Mouse (Mus musculus): Measurements from ENCODE around the gene Elk3. TPM values are rescaled to one million over a fixed set of nuclear protein-coding genes. Genes with fewer than 3 reads are reported as not detected.
A peak's percentile ranks its signal among the peaks of the same experiment; 100 is the strongest.

Gene Elk3
- polyA plus RNA-seq, 1 experiment from 2014 or later, result 33.9 TPM

GRCm38 (mm10) chr10:93276349-93276763, 34.6 kb downstream of the Elk3 start:
- WGBS, result 20% methylated on average over 16 of the region's 16 CpGs
- no peak for ATAC-seq (ENCODE audit: insufficient number of reproducible peaks, insufficient read depth, low FRiP score, low TSS enrichment, low read depth)
- Histone ChIP-seq H3K27ac (peak overlapping the region; percentile 1; the same call in 1 of the 2 replicates), H3K4me3 (peak overlapping the region; percentile 8; the same call in 1 of the 2 replicates), H3K27me3 (no peaks in the 10 kb centered on the region), H3K9ac (0 out of 2 replicates have a peak overlapping the region, but pooled peaks have one; percentile 27), H3K4me2 (peak overlapping the region; percentile 33), H3K9me3 (no peaks in the 10 kb centered on the region), H3K4me1 (peaks cover 60% of the 10 kb centered on the region), H3K36me3 (peaks cover 39% of the 10 kb centered on the region)

GRCm38 (mm10) chr10:93275212-93276136, 35.5 kb downstream of the Elk3 start:
- H3K4me2 ChIP-seq, result no peak overlapping the region; the same call in 1 of the 2 replicates

GRCm38 (mm10) chr10:93274277-93274696, 36.6 kb downstream of the Elk3 start:
- H3K4me3 ChIP-seq, result no peak overlapping the region
- no peak for ATAC-seq (ENCODE audit: insufficient number of reproducible peaks, insufficient read depth, low FRiP score, low TSS enrichment, low read depth)
- WGBS, result 52% methylated on average over 2 of the region's 2 CpGs
- no peak overlapping the region for H3K4me2 ChIP-seq
- no peak overlapping the region for H3K9ac ChIP-seq
- peaks cover 19% of the 10 kb centered on the region for H3K36me3 ChIP-seq
- H3K27ac ChIP-seq, result peak overlapping the region; percentile 24; the same call in 1 of the 2 replicates
- no peaks in the 10 kb centered on the region for H3K27me3 ChIP-seq
- peaks cover 78% of the 10 kb centered on the region for H3K4me1 ChIP-seq
- no peaks in the 10 kb centered on the region for H3K9me3 ChIP-seq

More at GRCm38 (mm10) chr10:93275212-93276136, 35.5 kb downstream of the Elk3 start:
- no peak for ATAC-seq (ENCODE audit: insufficient number of reproducible peaks, insufficient read depth, low FRiP score, low TSS enrichment, low read depth)
- Histone ChIP-seq H3K9me3 (no peaks in the 10 kb centered on the region), H3K4me1 (peaks cover 66% of the 10 kb centered on the region), H3K27me3 (no peaks in the 10 kb centered on the region), H3K4me3 (no peak overlapping the region), H3K9ac (no peak overlapping the region), H3K27ac (0 out of 2 replicates have a peak overlapping the region, but pooled peaks have one; percentile 51), H3K36me3 (peaks cover 30% of the 10 kb centered on the region)
- WGBS, result 64% methylated on average over 25 of the region's 25 CpGs

- peaks cover 81% of the 10 kb centered on the region for H3K4me1 ChIP-seq
Measured at GRCm38 (mm10) chr10:93272986-93273982, 37.7 kb downstream of the Elk3 start.

GRCm38 (mm10) chr10:93271831-93272230, 39.1 kb downstream of the Elk3 start:
- H3K36me3 ChIP-seq, result peaks cover 14% of the 10 kb centered on the region; the same call in 1 of the 2 replicates
- H3K4me3 ChIP-seq, result no peak overlapping the region
- no peak overlapping the region for H3K4me2 ChIP-seq
- ATAC-seq (ENCODE audit: insufficient number of reproducible peaks, insufficient read depth, low FRiP score, low TSS enrichment, low read depth), result no peak
- peak overlapping the region; percentile 13; the same call in 1 of the 2 replicates for H3K27ac ChIP-seq
- H3K4me1 ChIP-seq, result peaks cover 72% of the 10 kb centered on the region
- no peaks in the 10 kb centered on the region for H3K9me3 ChIP-seq
- H3K27me3 ChIP-seq, result no peaks in the 10 kb centered on the region
- whole genome bisulfite sequencing, result 75% methylated on average over 7 of the region's 7 CpGs
- H3K9ac ChIP-seq, result no peak overlapping the region

More at GRCm38 (mm10) chr10:93272986-93273982, 37.7 kb downstream of the Elk3 start:
- Histone ChIP-seq H3K4me2 (no peak overlapping the region), H3K9ac (no peak overlapping the region), H3K4me3 (no peak overlapping the region), H3K27ac (peak overlapping the region; percentile 16; the same call in 1 of the 2 replicates), H3K27me3 (no peaks in the 10 kb centered on the region), H3K9me3 (no peaks in the 10 kb centered on the region), H3K36me3 (peaks cover 14% of the 10 kb centered on the region; the same call in 1 of the 2 replicates)
- WGBS, result 82% methylated on average over 14 of the region's 14 CpGs
- no peak for ATAC-seq (ENCODE audit: insufficient number of reproducible peaks, insufficient read depth, low FRiP score, low TSS enrichment, low read depth)

- peaks cover 18% of the 10 kb centered on the region for H3K36me3 ChIP-seq
Measured at GRCm38 (mm10) chr10:93270889-93271460, 40.0 kb downstream of the Elk3 start.

GRCm38 (mm10) chr10:93269744-93270143, 41.2 kb downstream of the Elk3 start:
- no peak overlapping the region for H3K4me2 ChIP-seq
- ATAC-seq (ENCODE audit: insufficient number of reproducible peaks, insufficient read depth, low FRiP score, low TSS enrichment, low read depth), result no peak
- H3K27ac ChIP-seq, result peak overlapping the region; percentile 78
- H3K4me1 ChIP-seq, result peaks cover 51% of the 10 kb centered on the region
- H3K27me3 ChIP-seq, result no peaks in the 10 kb centered on the region
- H3K9me3 ChIP-seq, result no peaks in the 10 kb centered on the region
- WGBS, result 10% methylated on average over 4 of the region's 4 CpGs
- H3K9ac ChIP-seq, result peak overlapping the region; percentile 32; the same call in 1 of the 2 replicates
- no peak overlapping the region for H3K4me3 ChIP-seq
- peaks cover 22% of the 10 kb centered on the region for H3K36me3 ChIP-seq

More at GRCm38 (mm10) chr10:93270889-93271460, 40.0 kb downstream of the Elk3 start:
- H3K9me3 ChIP-seq, result no peaks in the 10 kb centered on the region
- H3K9ac ChIP-seq, result no peak overlapping the region
- H3K4me2 ChIP-seq, result no peak overlapping the region
- no peak overlapping the region for H3K4me3 ChIP-seq
- H3K4me1 ChIP-seq, result peaks cover 63% of the 10 kb centered on the region
- H3K27ac ChIP-seq, result no peak overlapping the region; the same call in 1 of the 2 replicates
- 83% methylated on average over 6 of the region's 6 CpGs for WGBS
- no peak for ATAC-seq (ENCODE audit: insufficient number of reproducible peaks, insufficient read depth, low FRiP score, low TSS enrichment, low read depth)
- no peaks in the 10 kb centered on the region for H3K27me3 ChIP-seq

- 95% methylated on average over 3 of the region's 3 CpGs for WGBS
- Histone ChIP-seq H3K9ac (no peak overlapping the region), H3K27ac (no peak overlapping the region), H3K4me1 (peaks cover 46% of the 10 kb centered on the region), H3K9me3 (no peaks in the 10 kb centered on the region), H3K27me3 (no peaks in the 10 kb centered on the region), H3K36me3 (peaks cover 36% of the 10 kb centered on the region), H3K4me2 (no peak overlapping the region), H3K4me3 (no peak overlapping the region)
- ATAC-seq (ENCODE audit: insufficient number of reproducible peaks, insufficient read depth, low FRiP score, low TSS enrichment, low read depth), result no peak
Measured at GRCm38 (mm10) chr10:93268339-93268738, 42.6 kb downstream of the Elk3 start.

- Histone ChIP-seq H3K4me2 (no peak overlapping the region), H3K4me3 (no peak overlapping the region), H3K9ac (no peak overlapping the region), H3K9me3 (no peaks in the 10 kb centered on the region), H3K27ac (no peak overlapping the region), H3K36me3 (peaks cover 40% of the 10 kb centered on the region), H3K27me3 (no peaks in the 10 kb centered on the region), H3K4me1 (peaks cover 47% of the 10 kb centered on the region)
- 92% methylated on average over 5 of the region's 5 CpGs for WGBS
- no peak for ATAC-seq (ENCODE audit: insufficient number of reproducible peaks, insufficient read depth, low FRiP score, low TSS enrichment, low read depth)
Measured at GRCm38 (mm10) chr10:93267509-93267908, 43.4 kb downstream of the Elk3 start.

GRCm38 (mm10) chr10:93266521-93266920, 44.4 kb downstream of the Elk3 start:
- H3K4me2 ChIP-seq, result no peak overlapping the region
- H3K27me3 ChIP-seq, result no peaks in the 10 kb centered on the region
- H3K4me1 ChIP-seq, result peaks cover 47% of the 10 kb centered on the region
- no peak overlapping the region for H3K9ac ChIP-seq
- no peak overlapping the region for H3K4me3 ChIP-seq
- WGBS, result 85% methylated on average over 7 of the region's 7 CpGs
- no peak overlapping the region for H3K27ac ChIP-seq
- no peaks in the 10 kb centered on the region for H3K9me3 ChIP-seq
- H3K36me3 ChIP-seq, result peaks cover 34% of the 10 kb centered on the region
- no peak for ATAC-seq (ENCODE audit: insufficient number of reproducible peaks, insufficient read depth, low FRiP score, low TSS enrichment, low read depth)

Data from embryonic facial prominence, embryonic 13.5 days (tissue).